Mouse (Mus musculus) liver, embryonic 14.5 days (tissue): ENCODE data around the gene Cd2.

ENCODE experiments used
- CTCF ChIP-seq: IDR thresholded peaks from 2 replicates; pipeline ENCODE4 v1.5.1; 2016; ENCODE audit warnings: antibody characterized with exemption, low read depth, control low read depth
- EP300 ChIP-seq: IDR thresholded peaks from 2 replicates; pipeline ENCODE4 v1.6.1; 2016; ENCODE audit warnings: antibody characterized with exemption, low read depth

DNA sequence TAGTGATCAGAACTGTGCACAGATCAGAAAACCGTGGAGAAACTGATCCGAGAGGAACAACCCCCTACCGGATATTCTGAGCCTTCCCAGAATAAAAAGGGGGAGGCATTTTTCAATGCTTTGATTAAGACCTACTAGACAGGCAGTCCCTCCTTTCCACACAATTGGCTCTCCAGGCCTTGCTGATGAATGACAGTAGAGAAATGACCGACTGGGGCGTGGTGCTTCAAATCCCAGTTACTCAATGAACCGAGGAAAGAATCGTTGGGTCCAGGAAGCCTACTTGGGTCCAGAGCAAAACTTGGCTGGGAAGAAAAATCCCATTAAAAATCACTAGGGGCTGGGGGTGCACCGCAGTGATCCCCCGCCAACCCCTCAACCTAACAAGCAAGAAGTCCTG is 57.5 kb downstream of the Cd2 start:
- TF ChIP-seq CTCF (no peak), EP300 (no peak)
